ENCODE assay signal across 16 mouse cellular contexts in the genomic region with DNA sequence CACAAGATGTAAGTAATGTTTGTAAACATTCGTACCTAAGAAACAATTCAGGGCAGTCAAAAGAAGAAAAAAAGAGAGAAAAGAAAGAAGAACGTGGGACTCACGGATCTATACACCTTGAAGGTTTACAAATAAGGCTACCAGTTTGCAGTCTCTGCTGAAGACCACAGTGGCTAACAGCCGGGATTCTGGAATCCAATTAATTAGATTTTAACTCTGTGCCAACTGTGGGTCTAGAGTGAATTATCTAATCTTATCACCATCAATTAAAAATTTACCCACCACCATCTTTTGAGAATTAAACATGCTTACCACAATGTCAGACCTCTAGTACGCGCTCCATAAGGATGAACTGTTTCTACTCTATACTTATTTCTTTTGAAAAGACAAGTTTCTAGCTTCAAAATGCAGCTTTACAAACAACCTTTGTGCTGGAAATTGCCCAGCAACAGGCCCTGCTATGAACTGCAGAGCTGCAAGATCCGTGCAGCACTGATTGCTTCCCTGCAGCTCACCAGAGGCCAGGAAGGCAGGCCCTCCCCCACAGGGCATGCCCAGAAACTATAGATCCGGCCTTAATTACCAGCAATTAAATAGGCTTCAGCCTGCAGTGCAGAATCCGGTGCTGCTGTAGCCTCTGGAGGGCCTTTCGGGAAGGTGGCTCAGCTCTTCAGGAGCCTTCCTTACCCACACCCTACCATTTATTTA. TPM values are rescaled to one million over a fixed set of nuclear protein-coding genes. Genes with fewer than 3 reads are reported as not detected.
A peak's percentile ranks its signal among the peaks of the same experiment; 100 is the strongest.
DNase-seq lines count a peak whose midpoint lies in the region; ATAC-seq lines count a peak whose summit lies in the region.
"Had no signal": no experiment of that assay in that cellular context is flagged by ENCODE, and none has a peak within 500 bp of the region (broad histone marks: within the 10 kb centered on the region; RNA-seq: fewer than 3 reads in every experiment).

No protein-coding gene starts in this region.

- H3K27ac ChIP-seq in forebrain, embryonic 16.5 days (ENCODE audit: low read length): no peak overlapping the region
- peak overlapping the region; percentile 35; the same call in 1 of the 2 replicates for H3K27ac ChIP-seq in limb, embryonic 12.5 days
- H3K27ac ChIP-seq: liver, embryonic 15.5 days had no signal

- H3K9me3 ChIP-seq in forebrain, embryonic 16.5 days (ENCODE audit: control insufficient read depth, low read length): no peaks in the 10 kb centered on the region
- H3K9me3 ChIP-seq in limb, embryonic 12.5 days: no peaks in the 10 kb centered on the region
- H3K9me3 ChIP-seq: liver, embryonic 15.5 days had no signal

- H3K4me2 ChIP-seq in forebrain, embryonic 16.5 days (ENCODE audit: low read length): no peak overlapping the region
- no peak overlapping the region for H3K4me2 ChIP-seq in limb, embryonic 12.5 days
- H3K4me2 ChIP-seq: liver, embryonic 15.5 days had no signal

- no peak overlapping the region for H3K9ac ChIP-seq in forebrain, embryonic 16.5 days (replicated peaks; ENCODE audit: low read depth, low read length)
- no peak overlapping the region for H3K9ac ChIP-seq in limb, embryonic 12.5 days (replicated peaks)
- H3K9ac ChIP-seq: liver, embryonic 15.5 days had no signal

- H3K4me3 ChIP-seq in forebrain, embryonic 16.5 days (replicated peaks; ENCODE audit: low read length): no peak overlapping the region
- no peak overlapping the region for H3K4me3 ChIP-seq in limb, embryonic 12.5 days (replicated peaks)
- H3K4me3 ChIP-seq: liver, embryonic 15.5 days had no signal

- no peaks in the 10 kb centered on the region for H3K27me3 ChIP-seq in forebrain, embryonic 16.5 days (replicated peaks; ENCODE audit: control insufficient read depth, insufficient read depth, low read length)
- H3K27me3 ChIP-seq in limb, embryonic 12.5 days: no peaks in the 10 kb centered on the region
- H3K27me3 ChIP-seq: CH12.LX; liver, embryonic 15.5 days; Patski had no signal

- 11% methylated on average over 10 of the region's 10 CpGs for WGBS in forebrain, embryonic 16.5 days
- 37% methylated on average over 10 of the region's 10 CpGs for WGBS in limb, embryonic 12.5 days

- H3K4me1 ChIP-seq in forebrain, embryonic 16.5 days (replicated peaks; ENCODE audit: control insufficient read depth, insufficient read depth, low read length): peaks cover 24% of the 10 kb centered on the region
- peaks cover 21% of the 10 kb centered on the region for H3K4me1 ChIP-seq in limb, embryonic 12.5 days (replicated peaks)
- H3K4me1 ChIP-seq: liver, embryonic 15.5 days had no signal

- no peaks in the 10 kb centered on the region for H3K36me3 ChIP-seq in forebrain, embryonic 16.5 days (ENCODE audit: control insufficient read depth, insufficient read depth)
- H3K36me3 ChIP-seq in limb, embryonic 12.5 days: no peaks in the 10 kb centered on the region
- H3K36me3 ChIP-seq: liver, embryonic 15.5 days had no signal

- peak; percentile 71 for ATAC-seq in forebrain, embryonic 16.5 days
- ATAC-seq in limb, embryonic 12.5 days (ENCODE audit: insufficient number of reproducible peaks, insufficient read depth, low FRiP score, low TSS enrichment, low read depth): 0 out of 2 replicates have a peak, but pooled peaks have one; percentile 42
- ATAC-seq: Patski had no signal

- peak; percentile 82 for DNase-seq in MN1 (ENCODE audit: low spot score)
- peak; percentile 54 for DNase-seq in embryo, embryonic 10.5 days (ENCODE audit: low spot score)
- DNase-seq in adrenal gland, adult 18-20 months (ENCODE audit: low spot score in 2 of 2): no peak
- DNase-seq in thymus, adult 18-20 months: no peak
- no peak for DNase-seq in thymus, postnatal 0 days (ENCODE audit: low spot score)
- DNase-seq in gastrocnemius, adult 8-10 months (ENCODE audit: low spot score in 2 of 2): no peak
- DNase-seq: adrenal gland, adult 8-10 months; cerebellum, adult 11-12 months; kidney, adult 8-10 months; lung, postnatal 36 days; thymus, adult 2 months had no signal

RNA-seq across cellular contexts. Expression of a gene that starts 45.7 kb away (rescaled TPM):
- polyA plus RNA-seq in forebrain, embryonic 16.5 days (2015; fragmentation: Nextera tagmentation; extraction: Ambion mirVana): 1,972 and 2,055 TPM in 2 replicates
- 118 and 137 TPM in 2 replicates for polyA plus RNA-seq in limb, embryonic 12.5 days (2016; fragmentation: Nextera tagmentation; extraction: Ambion mirVana)
- 100 to 1,000 TPM in 1 of 2 experiments, 10 to 100 TPM in 1; 78.5 to 120 TPM for total RNA-seq in adrenal gland, adult 18-20 months (2021)
- 4.0 and 5.8 TPM in 2 replicates for polyA plus RNA-seq in thymus, postnatal 0 days (2015; fragmentation: Nextera tagmentation; extraction: Ambion mirVana)
- 10 to 100 TPM in 1 of 4 experiments, 1 to 10 TPM in 3; 6.1 to 10.2 (median 8.4) TPM for total RNA-seq in gastrocnemius, adult 8-10 months (2022)

Comparison
In these comparisons a context has a peak if more than half of its experiments do, and no peak if none do; other contexts are left out.
1. DNase-seq: peak in MN1 (single experiment) and embryo, embryonic 10.5 days (single experiment); none in adrenal gland, adult 18-20 months (0 of 2), thymus, adult 18-20 months (0 of 2), thymus, postnatal 0 days (single experiment) and gastrocnemius, adult 8-10 months (0 of 2).
2. RNA of a gene that starts 45.7 kb away (polyA plus RNA-seq): 1,972 to 2,055 TPM in forebrain, embryonic 16.5 days and 118 to 137 TPM in limb, embryonic 12.5 days; 4.0 to 5.8 TPM in thymus, postnatal 0 days; every median in the first group is over 10 times any median in the second.